Mouse (Mus musculus): ENCODE measurements around the gene Trank1. TPM values are rescaled to one million over a fixed set of nuclear protein-coding genes. Genes with fewer than 3 reads are reported as not detected.
A peak's percentile ranks its signal among the peaks of the same experiment; 100 is the strongest.

Gene Trank1
- polyA plus RNA-seq (2015; fragmentation: Nextera tagmentation; extraction: Ambion mirVana), result 6.1 and 7.2 TPM in 2 replicates

- ATAC-seq, result peak; percentile 66
- Histone ChIP-seq H3K4me1 (replicated peaks) (peaks cover 18% of the 10 kb centered on the region), H3K27me3 (peaks cover 63% of the 10 kb centered on the region), H3K4me3 (replicated peaks) (peak within 1 kb of the TSS; percentile 58), H3K36me3 (no peaks in the 10 kb centered on the region), H3K9ac (replicated peaks) (peak within 1 kb of the TSS; percentile 70), H3K9me3 (peaks cover 6% of the 10 kb centered on the region; the same call in 1 of the 2 replicates), H3K27ac (no peak within 1 kb of the TSS), H3K4me2 (replicated peaks) (peak within 1 kb of the TSS; percentile 91)
- 10% methylated on average over 72 of the region's 72 CpGs for WGBS
Measured at GRCm38 (mm10) chr9:111311031-111311842, at the start of gene Trank1. Gene Trank1, plus strand, starts transcription at chr9:111311739.

GRCm38 (mm10) chr9:111267998-111268397 lies 43.5 kb upstream of the Trank1 start:
- no peak overlapping the region for H3K4me3 ChIP-seq (replicated peaks)
- peaks cover 18% of the 10 kb centered on the region for H3K4me1 ChIP-seq (replicated peaks)
- peaks cover 34% of the 10 kb centered on the region for H3K36me3 ChIP-seq
- no peak overlapping the region for H3K4me2 ChIP-seq (replicated peaks)
- no peak for ATAC-seq
- no peak overlapping the region for H3K27ac ChIP-seq
- WGBS, result 96% methylated on average over 2 of the region's 2 CpGs
- H3K27me3 ChIP-seq, result no peaks in the 10 kb centered on the region
- no peaks in the 10 kb centered on the region for H3K9me3 ChIP-seq
- H3K9ac ChIP-seq (replicated peaks), result no peak overlapping the region

DNA sequence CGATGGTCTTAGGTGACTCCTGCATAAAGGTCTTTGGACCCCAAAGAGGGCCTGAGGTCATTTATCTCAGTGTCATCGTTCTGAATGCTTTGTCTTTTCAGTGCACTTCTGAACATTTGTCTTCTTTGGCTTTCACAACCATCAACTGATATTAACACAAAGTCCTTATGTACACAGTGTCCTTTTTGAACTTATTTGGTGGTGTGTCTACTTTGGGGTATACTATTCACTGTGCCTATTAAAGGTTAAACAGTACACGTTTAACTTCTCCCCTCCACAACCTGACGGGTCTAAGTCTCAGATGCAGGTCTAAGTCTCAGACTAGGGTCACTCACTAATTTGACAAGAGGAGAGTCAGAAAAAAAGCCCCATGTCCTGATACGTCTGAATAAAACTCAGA lies 40.9 kb upstream of the Trank1 start:
- ATAC-seq, result no peak
- 11% methylated on average over 5 of the region's 5 CpGs for WGBS
- peaks cover 44% of the 10 kb centered on the region for H3K4me1 ChIP-seq (replicated peaks)

GRCm38 (mm10) chr9:111271056-111271433 lies 40.5 kb upstream of the Trank1 start:
- ATAC-seq, result peak; percentile 86

More for the DNA sequence above, 40.9 kb upstream of the Trank1 start:
- Histone ChIP-seq H3K9ac (replicated peaks) (peak overlapping the region; percentile 81), H3K27ac (peak overlapping the region; percentile 88), H3K4me2 (replicated peaks) (peak overlapping the region; percentile 68), H3K4me3 (replicated peaks) (peak overlapping the region; percentile 80), H3K9me3 (no peaks in the 10 kb centered on the region), H3K27me3 (no peaks in the 10 kb centered on the region), H3K36me3 (peaks cover 23% of the 10 kb centered on the region)

GRCm38 (mm10) chr9:111271434-111272160 lies 39.9 kb upstream of the Trank1 start, which contains the start of the genes Mlh1 and Epm2aip1:
Gene Mlh1, minus strand, starts transcription at chr9:111271791.
Gene Epm2aip1, plus strand, starts transcription at chr9:111271929.
- peak; percentile 100 for ATAC-seq
- no peaks in the 10 kb centered on the region for H3K9me3 ChIP-seq
- H3K4me2 ChIP-seq (replicated peaks), result peak within 1 kb of the TSS; percentile 96
- under 1% methylated on average over 64 of the region's 64 CpGs for whole genome bisulfite sequencing
- peak within 1 kb of the TSS; percentile 93 for H3K27ac ChIP-seq
- peak within 1 kb of the TSS; percentile 80 for H3K4me3 ChIP-seq (replicated peaks)
- H3K27me3 ChIP-seq, result no peaks in the 10 kb centered on the region
- H3K4me1 ChIP-seq (replicated peaks), result peaks cover 54% of the 10 kb centered on the region
- H3K9ac ChIP-seq (replicated peaks), result peak within 1 kb of the TSS; percentile 92
- peaks cover 25% of the 10 kb centered on the region for H3K36me3 ChIP-seq

More at GRCm38 (mm10) chr9:111271056-111271433, 40.5 kb upstream of the Trank1 start:
- Histone ChIP-seq H3K4me2 (replicated peaks) (peak overlapping the region; percentile 68), H3K9me3 (no peaks in the 10 kb centered on the region), H3K27me3 (no peaks in the 10 kb centered on the region), H3K4me3 (replicated peaks) (peak overlapping the region; percentile 80), H3K27ac (peak overlapping the region; percentile 88), H3K36me3 (peaks cover 24% of the 10 kb centered on the region), H3K9ac (replicated peaks) (peak overlapping the region; percentile 81), H3K4me1 (replicated peaks) (peaks cover 49% of the 10 kb centered on the region)
- WGBS, result 0% methylated on average over 30 of the region's 32 CpGs

DNA sequence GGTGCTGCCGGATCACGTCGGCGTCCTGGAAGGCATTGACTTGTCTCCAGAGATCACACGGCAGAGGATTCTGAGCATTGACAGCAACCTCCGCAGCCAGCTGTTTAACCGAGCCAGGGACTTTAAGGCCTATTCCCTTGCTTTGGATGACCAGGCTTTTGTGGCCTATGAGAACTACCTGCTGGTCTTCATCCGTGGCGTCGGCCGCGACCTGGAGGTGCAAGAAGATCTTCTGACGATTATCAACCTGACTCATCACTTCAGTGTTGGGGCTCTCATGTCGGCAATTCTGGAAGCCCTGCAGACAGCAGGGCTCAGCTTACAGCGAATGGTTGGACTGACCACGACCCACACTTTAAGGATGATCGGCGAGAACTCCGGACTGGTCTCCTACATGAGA lies 39.2 kb upstream of the Trank1 start:
- peak overlapping the region; percentile 96 for H3K4me2 ChIP-seq (replicated peaks)
- peak overlapping the region; percentile 93 for H3K27ac ChIP-seq
- whole genome bisulfite sequencing, result 10% methylated on average over 19 of the region's 19 CpGs
- peak overlapping the region; percentile 92 for H3K9ac ChIP-seq (replicated peaks)
- H3K27me3 ChIP-seq, result no peaks in the 10 kb centered on the region
- H3K36me3 ChIP-seq, result peaks cover 21% of the 10 kb centered on the region
- no peaks in the 10 kb centered on the region for H3K9me3 ChIP-seq
- peak overlapping the region; percentile 80 for H3K4me3 ChIP-seq (replicated peaks)
- peaks cover 60% of the 10 kb centered on the region for H3K4me1 ChIP-seq (replicated peaks)
- no peak for ATAC-seq

DNA sequence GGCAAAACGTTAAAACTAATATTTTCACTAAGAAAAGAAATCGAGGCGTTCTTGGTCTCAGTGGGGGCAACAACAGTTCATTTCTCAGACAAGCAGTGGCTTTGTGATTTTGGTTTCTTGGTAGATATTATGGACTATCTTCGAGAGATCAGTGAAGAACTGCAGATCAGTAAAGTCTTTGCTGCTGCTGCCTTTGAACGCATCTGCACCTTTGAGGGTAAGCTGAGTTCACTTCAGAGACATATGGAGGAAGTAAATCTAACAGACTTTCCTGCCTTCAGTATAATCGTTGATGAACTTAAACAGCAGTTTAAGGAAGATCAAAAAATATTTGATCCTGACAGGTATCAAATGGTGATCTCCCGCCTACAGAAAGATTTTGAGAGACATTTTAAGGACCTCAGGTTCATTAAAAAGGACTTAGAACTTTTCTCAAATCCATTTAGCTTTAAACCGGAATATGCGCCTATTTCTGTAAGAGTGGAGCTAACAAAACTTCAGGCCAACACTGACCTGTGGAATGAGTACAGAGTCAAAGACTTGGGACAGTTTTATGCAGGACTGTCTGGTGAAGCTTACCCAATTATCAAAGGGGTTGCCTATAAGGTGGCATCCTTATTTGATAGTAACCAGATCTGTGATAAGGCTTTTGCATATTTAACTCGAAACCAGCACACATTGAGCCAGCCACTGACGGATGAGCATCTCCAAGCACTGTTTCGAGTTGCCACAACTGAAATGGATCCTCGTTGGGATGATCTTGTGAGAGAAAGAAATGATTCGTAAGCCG lies 38.3 kb upstream of the Trank1 start:
- Histone ChIP-seq H3K27ac (no peak overlapping the region), H3K9ac (replicated peaks) (peak overlapping the region; percentile 92), H3K9me3 (no peaks in the 10 kb centered on the region), H3K4me3 (replicated peaks) (peak overlapping the region; percentile 80), H3K36me3 (peaks cover 26% of the 10 kb centered on the region), H3K4me1 (replicated peaks) (peaks cover 67% of the 10 kb centered on the region), H3K4me2 (replicated peaks) (peak overlapping the region; percentile 96), H3K27me3 (no peaks in the 10 kb centered on the region)
- 75% methylated on average over 15 of the region's 15 CpGs for WGBS
- ATAC-seq, result no peak

DNA sequence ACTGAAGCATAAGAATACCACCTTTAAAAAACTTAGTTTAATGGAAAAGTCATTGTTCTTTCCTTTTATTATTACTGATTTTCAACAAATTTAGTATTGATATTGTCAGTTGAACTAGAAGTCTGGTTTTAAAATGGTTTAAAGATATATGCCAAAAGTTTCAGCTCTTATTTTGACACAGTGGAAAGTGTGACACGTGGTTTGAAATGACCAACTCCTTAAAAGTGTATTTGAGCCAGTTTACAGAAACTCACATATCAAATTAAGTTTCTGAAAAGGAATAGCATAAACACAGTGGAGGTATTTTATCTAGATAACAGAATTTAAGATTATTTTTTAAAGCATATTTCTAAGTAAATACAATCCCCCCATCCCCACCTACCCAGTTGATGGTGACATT lies 37.6 kb upstream of the Trank1 start:
- Histone ChIP-seq H3K4me2 (replicated peaks) (peak overlapping the region; percentile 96), H3K4me3 (replicated peaks) (peak overlapping the region; percentile 80), H3K9ac (replicated peaks) (no peak overlapping the region), H3K27ac (no peak overlapping the region), H3K27me3 (no peaks in the 10 kb centered on the region), H3K9me3 (no peaks in the 10 kb centered on the region), H3K36me3 (peaks cover 32% of the 10 kb centered on the region), H3K4me1 (replicated peaks) (peaks cover 70% of the 10 kb centered on the region)
- 96% methylated on average over 1 of the region's 1 CpGs for WGBS
- ATAC-seq, result no peak

- H3K4me3 ChIP-seq (replicated peaks), result peak overlapping the region; percentile 80
- no peaks in the 10 kb centered on the region for H3K9me3 ChIP-seq
- H3K36me3 ChIP-seq, result peaks cover 41% of the 10 kb centered on the region
- H3K27ac ChIP-seq, result no peak overlapping the region
- H3K4me1 ChIP-seq (replicated peaks), result peaks cover 65% of the 10 kb centered on the region
- peak overlapping the region; percentile 16; the same call in 1 of the 2 replicates for H3K9ac ChIP-seq (replicated peaks)
- 60% methylated on average over 1 of the region's 1 CpGs for WGBS
- no peaks in the 10 kb centered on the region for H3K27me3 ChIP-seq
- peak overlapping the region; percentile 47 for H3K4me2 ChIP-seq (replicated peaks)
- no peak for ATAC-seq
Measured at GRCm38 (mm10) chr9:111275156-111275555, 36.4 kb upstream of the Trank1 start.

- Histone ChIP-seq H3K27ac (peak overlapping the region; percentile 79; the same call in 1 of the 2 replicates), H3K4me1 (replicated peaks) (peaks cover 22% of the 10 kb centered on the region), H3K9ac (replicated peaks) (no peak overlapping the region), H3K36me3 (no peaks in the 10 kb centered on the region), H3K4me3 (replicated peaks) (no peak overlapping the region), H3K9me3 (no peaks in the 10 kb centered on the region), H3K4me2 (replicated peaks) (no peak overlapping the region), H3K27me3 (no peaks in the 10 kb centered on the region)
- WGBS, result 25% methylated on average over 3 of the region's 3 CpGs
- no peak for ATAC-seq
Measured at GRCm38 (mm10) chr9:111285061-111285460, 26.5 kb upstream of the Trank1 start.

GRCm38 (mm10) chr9:111285676-111286075 lies 25.9 kb upstream of the Trank1 start:
- peaks cover 2% of the 10 kb centered on the region; the same call in 1 of the 2 replicates for H3K27me3 ChIP-seq
- no peaks in the 10 kb centered on the region for H3K36me3 ChIP-seq
- no peaks in the 10 kb centered on the region for H3K9me3 ChIP-seq
- H3K4me2 ChIP-seq (replicated peaks), result peak overlapping the region; percentile 14; the same call in 1 of the 2 replicates
- H3K9ac ChIP-seq (replicated peaks), result no peak overlapping the region
- peak overlapping the region; percentile 79 for H3K27ac ChIP-seq
- ATAC-seq, result peak; percentile 55
- peaks cover 23% of the 10 kb centered on the region for H3K4me1 ChIP-seq (replicated peaks)
- WGBS, result 12% methylated on average over 5 of the region's 5 CpGs
- no peak overlapping the region for H3K4me3 ChIP-seq (replicated peaks)

All from midbrain, embryonic 13.5 days (tissue).